Mouse (Mus musculus) frontal cortex, postnatal 36 days (tissue): ENCODE measurements around the gene Relb.
A peak's percentile ranks its signal among the peaks of the same experiment; 100 is the strongest.

Experiments
- DNase-seq, 2 experiments: peaks; one replicate each; pipeline ENCODE4 v3.0.0; 2022; ENCODE audit warnings: low spot score in 2 of 2

The Relb gene

GRCm38 (mm10) chr7:19629361-19629734, at the start of gene Relb:
Gene Relb, minus strand, starts transcription at chr7:19629438.
- peak; percentile 86 to 88 for DNase-seq

GRCm38 (mm10) chr7:19678901-19679300, 49.7 kb upstream of the Relb start:
- no peak for DNase-seq

- no peak for DNase-seq
Measured at GRCm38 (mm10) chr7:19677872-19678271, 48.6 kb upstream of the Relb start, which contains the start of gene Apoc2. Gene Apoc2, minus strand, starts transcription at chr7:19677941.

DNA sequence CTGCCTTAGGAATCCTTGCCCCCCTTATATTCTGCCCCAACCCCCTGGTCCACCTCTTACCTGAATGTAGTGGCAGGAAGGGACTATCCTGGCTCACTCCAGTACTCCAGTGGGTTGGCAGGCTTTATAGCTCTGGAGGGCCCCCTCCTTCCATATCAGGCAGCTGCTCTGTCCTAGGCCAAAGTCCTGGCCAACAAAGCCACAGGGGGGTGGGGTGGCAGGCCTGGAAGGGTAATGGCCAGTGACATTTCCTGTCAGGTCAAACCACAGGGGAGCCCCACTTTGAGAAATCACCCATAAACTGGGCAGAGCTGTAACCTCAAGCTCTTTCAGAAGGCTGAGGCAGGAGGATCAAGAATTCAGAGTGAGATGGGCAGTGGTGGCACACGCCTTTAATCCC, 47.4 kb upstream of the Relb start:
- no peak for DNase-seq

GRCm38 (mm10) chr7:19675824-19676223, 46.6 kb upstream of the Relb start:
- DNase-seq = no peak

DNA sequence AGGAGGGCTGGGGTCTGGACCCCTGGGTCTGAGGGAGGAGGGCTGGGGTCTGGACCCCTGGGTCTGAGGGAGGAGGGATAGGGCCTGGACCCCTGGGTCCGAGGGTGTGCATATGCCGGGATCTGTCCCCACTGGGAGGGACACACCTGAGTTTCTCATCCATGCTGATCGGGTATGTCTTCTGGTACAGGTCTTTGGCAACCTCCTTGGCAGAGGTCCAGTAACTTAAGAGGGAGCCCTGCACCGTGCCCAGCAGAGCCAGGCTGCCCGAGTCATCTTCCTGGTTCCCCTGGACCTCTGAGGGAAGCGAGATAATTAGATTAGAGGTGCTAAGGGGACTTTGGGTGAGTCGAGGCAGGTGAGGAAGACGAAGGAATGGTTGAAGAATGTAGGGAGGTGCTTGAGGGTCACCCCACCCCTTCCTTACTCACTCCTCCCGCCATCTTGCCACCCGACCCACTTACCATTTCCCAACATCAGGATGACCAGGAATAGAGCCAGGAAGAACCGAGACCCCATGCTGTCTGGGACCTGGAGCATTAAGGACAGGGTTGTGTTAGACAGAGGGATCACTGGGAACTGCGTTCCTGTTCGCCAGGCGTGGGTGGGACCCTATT, 44.0 kb upstream of the Relb start:
- no peak for DNase-seq

GRCm38 (mm10) chr7:19671511-19671910, 42.3 kb upstream of the Relb start:
- no peak for DNase-seq

DNA sequence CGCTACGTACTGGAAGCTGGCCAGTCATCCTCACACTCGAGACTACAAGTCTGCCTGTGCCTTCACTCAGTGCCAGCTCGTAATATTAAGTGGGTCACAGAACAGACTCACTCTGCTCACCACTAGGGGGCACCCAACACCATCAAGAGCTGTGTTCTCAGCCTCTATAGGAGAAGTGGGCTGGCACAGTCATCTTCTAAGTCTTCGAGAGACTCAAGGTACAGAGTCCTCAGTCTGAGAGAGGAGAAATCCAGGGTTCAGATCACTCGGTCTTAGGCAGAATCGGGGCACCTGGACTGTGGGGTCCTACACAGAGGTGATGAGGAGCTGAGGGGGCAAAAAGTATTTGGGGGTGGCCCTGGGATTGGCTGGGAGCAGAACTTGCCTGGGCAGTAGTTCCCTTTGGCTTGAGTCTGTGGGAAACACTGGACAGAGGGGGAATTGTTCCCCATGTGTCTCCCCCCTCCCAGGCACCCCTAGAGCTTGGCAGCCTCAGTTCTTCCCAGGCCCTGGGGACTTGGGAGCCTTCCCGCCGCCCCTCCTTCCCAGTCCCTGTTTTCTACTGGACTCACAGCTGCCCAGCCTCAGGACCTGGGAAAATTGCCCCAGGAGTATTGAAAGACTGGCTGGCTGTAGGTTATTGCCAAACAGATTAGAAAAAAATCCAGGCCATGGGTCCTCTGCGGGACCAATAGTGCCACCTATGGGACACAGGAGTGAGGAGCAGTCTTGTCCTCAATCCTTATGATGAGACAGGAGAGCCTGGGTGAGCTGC, 39.9 kb upstream of the Relb start:
- peak; percentile 89 to 95 for DNase-seq

DNA sequence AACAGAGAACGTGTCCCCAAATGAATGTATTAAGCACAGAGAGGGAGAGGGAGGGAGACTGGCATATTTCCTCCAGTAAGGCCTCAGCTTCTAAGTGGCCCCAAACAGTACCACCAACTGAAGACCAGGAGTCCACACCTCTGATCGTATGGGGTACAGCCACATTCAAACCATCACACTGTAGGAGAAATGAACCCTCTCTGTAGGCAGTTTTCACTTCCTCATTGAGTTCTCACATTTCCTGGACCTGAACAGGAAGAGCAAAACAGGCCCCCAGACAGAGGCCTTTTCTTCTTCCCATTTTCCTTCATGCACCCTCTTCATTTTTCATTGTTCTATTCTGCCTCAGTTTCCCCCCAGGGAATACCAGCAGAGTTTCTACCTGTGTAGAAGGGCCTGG, 38.2 kb upstream of the Relb start:
- no peak for DNase-seq

DNA sequence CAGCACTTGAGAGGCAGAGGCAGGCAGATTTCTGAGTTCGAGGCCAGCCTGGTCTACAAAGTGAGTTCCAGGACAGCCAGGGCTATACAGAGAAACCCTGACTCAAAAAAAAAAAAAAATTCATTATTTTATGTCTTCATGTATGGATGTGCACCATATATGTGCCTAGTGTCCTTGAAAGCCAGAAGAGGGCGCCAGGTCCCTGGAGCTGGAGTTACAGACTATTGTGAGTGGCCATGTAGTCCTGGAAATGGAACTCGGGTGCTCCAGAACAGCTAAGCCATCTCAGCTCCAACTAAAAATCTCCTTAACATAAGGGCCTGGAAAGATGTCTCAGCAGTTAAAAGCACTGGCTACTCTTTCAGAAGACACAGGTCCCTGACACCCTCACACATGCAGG, 37.5 kb upstream of the Relb start:
- DNase-seq = no peak

GRCm38 (mm10) chr7:19664955-19665841, 36.0 kb upstream of the Relb start, which contains the start of gene Clptm1:
Gene Clptm1, minus strand, starts transcription at chr7:19665033.
- DNase-seq = peak; percentile 98

DNA sequence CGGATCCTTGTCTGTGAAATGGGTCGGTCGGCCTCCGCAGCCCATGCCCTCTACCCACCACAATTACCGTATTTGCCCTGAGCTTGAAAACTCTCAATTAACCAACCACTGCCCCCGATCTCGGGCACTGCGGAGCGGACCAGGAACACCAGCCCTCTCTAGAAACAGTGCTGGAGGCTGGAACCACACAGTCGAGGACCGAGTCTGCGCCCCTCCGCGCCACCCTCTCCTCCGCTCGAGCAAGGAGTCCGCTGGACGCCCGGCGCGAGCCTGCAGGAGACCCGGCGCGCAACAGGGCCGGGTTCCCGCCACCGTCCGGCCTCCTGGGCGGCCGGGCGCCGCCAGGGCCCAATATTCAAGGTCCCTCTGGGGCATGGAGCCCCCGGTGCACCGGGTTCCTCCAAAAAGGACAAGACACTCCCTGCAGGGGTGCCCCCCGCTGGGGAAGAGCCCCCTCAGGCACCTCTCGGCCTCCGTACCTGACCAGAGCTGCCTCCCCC, 35.3 kb upstream of the Relb start:
- DNase-seq = no peak

DNA sequence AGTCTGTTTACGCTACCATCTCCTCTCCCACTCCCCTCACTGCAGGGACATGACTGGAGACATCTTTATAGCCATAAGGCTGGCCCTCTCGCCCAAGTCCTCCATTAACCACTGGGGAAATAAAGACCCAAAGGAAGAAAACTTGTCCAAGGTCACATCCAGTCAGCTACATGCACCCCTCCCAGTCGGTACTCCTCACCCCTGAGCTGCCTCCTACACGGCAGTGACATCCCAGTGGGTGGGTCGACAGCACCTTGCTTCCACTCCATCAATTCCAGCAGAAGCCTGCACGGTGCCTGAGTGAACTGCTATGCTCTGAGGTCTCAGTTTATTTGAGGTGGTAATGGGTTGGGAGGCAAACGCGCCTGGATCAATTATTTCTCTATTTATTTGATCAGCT, 34.7 kb upstream of the Relb start:
- DNase-seq = no peak

DNA sequence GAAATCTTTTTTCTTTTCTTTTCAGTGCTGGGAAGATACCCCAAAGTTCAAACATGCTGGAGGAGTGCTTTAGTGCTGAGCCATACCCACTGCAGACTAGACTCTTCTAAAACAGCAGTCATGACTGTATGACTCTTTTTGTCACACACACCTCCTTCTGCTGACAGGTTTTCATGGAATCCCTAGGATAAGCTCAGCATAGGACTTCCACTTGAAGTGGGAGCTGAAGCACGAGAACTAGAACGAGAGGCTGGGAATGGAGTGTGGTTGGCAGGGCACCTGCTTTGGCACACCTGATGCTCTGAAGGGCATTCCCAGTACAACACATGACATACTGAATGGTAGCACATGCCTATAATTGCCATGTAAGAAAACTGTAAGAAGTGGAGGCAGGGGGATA, 23.4 kb upstream of the Relb start:
- DNase-seq = no peak

DNA sequence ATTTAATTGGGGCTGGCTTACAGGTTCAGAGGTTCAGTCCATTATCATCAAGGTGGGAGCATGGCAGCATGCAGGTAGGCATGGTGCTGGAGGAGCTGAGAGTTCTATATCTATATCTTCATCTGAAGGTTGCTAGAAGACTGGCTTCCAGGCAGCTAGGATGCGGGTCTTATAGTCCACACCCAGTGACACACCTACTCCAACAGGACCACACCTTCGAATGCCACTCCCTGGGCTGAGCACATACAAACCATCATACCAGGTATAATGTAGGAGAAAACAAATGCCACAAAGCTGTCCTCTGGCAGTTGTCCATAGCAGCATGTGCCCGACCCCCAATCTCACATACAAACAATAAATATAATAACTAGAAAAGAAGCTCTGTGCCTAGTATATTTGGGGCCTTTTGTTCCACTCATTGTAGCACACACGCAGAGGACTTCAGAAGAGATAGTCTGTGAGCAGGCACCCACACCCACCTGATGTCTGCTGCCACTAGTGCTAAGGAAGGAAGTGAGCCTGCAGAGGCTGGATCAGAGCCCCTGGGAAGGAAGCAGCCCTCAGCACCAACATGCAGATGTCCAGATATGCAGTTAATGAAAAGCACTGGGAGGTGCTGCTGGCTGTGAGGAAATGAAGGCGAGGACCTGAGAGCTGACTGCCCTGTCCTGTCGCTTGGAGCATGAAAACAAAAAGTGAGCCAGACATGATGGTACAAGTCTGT, 22.0 kb upstream of the Relb start:
- DNase-seq = no peak

DNA sequence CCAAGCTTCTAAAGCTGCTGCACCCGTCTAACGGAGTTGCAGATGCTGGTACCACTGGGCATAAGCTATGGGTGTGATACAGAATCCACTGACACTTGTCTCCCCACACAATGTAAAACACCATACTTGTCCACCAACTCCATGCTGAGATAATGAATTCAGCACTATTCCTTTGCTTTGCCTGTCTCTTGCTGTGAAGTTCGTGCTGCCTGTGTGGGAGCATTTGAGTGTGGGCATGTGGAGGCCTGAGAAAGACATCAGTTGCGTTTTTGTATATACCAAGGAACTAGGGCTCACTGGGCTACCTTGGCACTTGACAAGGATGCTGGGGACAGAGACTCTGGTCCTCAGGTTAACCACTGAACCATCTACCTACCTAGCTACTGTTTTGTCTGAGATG, 12.0 kb upstream of the Relb start:
- peak; percentile 27 to 58 for DNase-seq

DNA sequence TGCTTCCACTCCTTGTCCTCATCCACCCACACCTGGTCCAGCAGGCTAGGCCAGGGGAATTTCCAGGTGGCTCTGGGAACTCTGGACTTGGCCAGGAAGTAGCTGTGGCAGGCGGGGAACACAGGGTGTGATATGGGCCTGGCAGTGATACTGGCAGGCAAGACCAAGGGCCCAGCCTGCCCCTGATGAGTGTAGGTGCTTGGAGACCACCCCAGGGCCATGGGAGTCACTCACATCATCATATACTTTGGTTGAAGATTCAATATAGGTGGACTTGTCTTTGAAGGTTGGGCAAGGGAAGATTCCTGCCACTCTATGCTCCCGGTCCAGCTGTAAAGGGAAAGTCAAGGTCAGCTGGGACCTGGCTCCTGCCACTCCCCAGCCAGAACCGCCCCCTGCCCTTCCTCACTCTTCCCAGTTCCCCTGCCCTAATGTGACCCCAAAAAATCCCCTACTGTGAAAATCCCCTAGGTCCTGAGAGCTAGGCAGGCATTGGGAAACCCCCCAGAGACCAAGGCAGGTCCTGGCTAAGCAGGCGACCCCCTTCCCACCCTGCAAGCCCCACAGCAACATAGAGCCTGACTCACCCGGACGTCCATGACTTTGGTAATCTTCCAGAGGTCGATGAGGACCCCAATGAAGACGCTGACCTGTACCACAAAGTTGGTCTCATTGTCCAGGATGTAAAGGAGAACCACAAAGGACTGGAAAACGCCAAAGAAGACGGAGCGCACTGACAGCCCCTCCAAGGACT, 6.0 kb upstream of the Relb start:
- DNase-seq = no peak

DNA sequence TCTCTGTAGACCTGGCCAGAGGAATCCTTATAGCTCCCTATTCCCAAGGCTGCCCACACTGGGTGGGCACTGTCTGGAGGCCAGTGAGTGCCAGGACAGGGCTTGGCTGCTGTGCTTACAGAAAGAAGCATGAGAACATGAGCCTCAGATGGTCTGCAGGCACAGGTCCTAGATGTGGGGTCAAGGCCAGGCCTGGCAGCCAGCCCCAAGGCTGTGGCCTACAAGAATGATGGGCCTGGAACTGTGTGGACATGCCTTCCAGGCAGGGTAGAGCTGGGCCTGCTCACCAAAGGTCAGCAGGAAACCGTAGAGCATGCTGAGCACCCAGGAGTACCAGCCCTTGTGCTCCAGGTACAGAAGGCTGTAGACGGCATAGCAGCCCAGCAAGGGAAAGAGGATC, 5.4 kb upstream of the Relb start:
- no peak for DNase-seq

DNA sequence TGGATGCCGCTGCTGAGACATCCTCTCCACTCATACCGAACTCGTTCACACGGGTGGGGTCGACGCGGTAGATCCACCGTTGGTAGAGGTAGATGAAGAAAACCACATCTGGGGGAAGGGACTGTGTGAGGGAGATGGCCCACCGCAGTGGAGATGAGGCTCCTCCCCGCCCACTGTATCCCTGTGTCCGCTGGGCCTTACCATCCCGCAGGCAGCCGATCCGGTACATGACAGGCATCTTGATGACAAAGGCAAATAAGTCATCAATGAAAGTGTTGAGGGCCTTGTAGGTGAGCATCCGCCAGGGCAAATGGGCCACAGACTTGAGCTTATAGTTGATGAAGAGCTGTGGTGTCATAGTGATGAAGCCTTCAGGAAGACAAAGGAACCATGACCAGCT, 4.6 kb upstream of the Relb start:
- no peak for DNase-seq

DNA sequence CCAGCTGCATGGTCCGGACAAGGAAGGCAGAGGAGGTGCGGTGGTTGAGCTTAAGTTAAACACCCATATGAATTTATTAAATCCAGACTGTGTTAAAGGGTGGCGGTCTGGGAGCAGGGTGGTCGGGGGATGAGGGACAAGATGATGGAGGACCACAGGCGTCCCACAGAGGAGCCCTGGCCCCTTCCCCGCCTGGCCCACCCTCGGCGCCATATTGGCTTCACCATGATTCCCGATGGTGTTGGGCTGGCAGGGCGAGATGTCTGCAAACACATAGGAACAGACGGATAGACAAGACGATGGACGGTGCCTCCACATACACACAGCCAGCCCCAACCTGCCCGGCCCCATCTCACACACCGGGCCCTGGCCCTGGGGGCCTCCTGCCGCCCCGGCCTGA, 4.0 kb upstream of the Relb start:
- DNase-seq = no peak

DNA sequence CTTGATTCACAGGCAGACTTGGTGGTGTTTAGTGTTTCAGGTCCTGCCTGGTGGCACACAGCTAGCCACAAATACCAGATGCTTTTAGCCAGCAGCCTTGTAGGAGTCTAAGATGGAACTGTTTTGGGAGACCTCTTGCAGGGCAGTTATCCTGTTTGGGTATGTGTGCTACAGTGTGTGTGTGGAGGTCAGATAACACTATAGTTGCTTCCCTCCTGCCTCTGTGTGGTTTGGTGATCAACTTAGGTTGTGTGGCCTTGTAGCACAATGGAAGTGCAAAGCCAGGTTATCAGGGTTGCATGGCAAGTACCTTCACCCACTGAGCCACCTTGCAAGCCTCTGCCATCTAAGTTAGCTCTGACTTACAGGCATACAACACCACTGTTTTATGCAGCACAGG, 3.5 kb upstream of the Relb start:
- DNase-seq = no peak
